Mouse (Mus musculus) thymus, adult 2 months (tissue): ENCODE measurements around the gene Olfr270.

Experiments used
- CTCF ChIP-seq: fragments of 200-500 bp; IDR thresholded peaks from 2 replicates; pipeline ENCODE4 v1.5.1; 2012; ENCODE audit warnings: mild to moderate bottlenecking, control low read depth, low read length, moderate library complexity, borderline replicate concordance; ENCODE audit not compliant: control insufficient read depth, poor library complexity, insufficient read depth; ENCODE audit errors: extremely low read depth
- POLR2A ChIP-seq: fragments of 200-500 bp; IDR thresholded peaks from 2 replicates; pipeline ENCODE4 v1.6.1; 2012; ENCODE audit warnings: mild to moderate bottlenecking, low read length, control low read depth, moderate library complexity; ENCODE audit not compliant: control insufficient read depth, poor library complexity, insufficient read depth; ENCODE audit errors: extremely low read depth

DNA sequence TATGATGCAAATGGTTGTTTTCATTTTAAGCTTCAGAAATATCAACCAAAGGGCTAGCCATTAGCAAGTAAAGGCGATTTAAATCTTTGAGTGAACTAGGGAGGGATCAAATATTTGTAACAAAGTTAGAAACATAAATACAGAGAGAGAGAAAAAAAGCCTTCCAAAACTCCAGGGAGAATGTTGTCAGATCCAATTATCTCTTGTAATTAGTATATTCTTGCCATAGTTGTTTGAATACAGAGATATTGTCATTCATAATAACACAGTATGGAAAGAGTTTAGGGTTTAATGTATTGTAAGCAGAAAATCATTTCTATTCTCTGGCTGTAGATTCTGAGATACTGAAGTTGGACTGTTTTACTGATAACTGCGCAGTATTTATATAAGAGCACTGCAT, 45.3 kb upstream of the Olfr270 start, which contains the start of gene Olfr272:
- TF ChIP-seq CTCF (no peak), POLR2A (no peak)
